In genomic region chr5:35648230-35648629, GRCm38 (mm10) we compare ENCODE assay signal across 26 mouse cellular contexts. TPM values are rescaled to one million over a fixed set of nuclear protein-coding genes. Genes with fewer than 3 reads are reported as not detected.
DNase-seq lines count a peak whose midpoint lies in the region; ATAC-seq and TF ChIP-seq lines count a peak whose summit lies in the region.
"Had no signal": no experiment of that assay in that cellular context is flagged by ENCODE, and none has a peak within 500 bp of the region (broad histone marks: within the 10 kb centered on the region; RNA-seq: fewer than 3 reads in every experiment).

No protein-coding gene starts in this region.

- no peak overlapping the region for H3K4me3 ChIP-seq in heart, adult 2 months
- H3K4me3 ChIP-seq in megakaryocyte, embryonic 14.5 days (replicated peaks), result peak overlapping the region; percentile 0
- no peak overlapping the region for H3K4me3 ChIP-seq in intestine, postnatal 0 days (ENCODE audit: low read depth, low read length)
- H3K4me3 ChIP-seq in forebrain, embryonic 10.5 days, result no peak overlapping the region
- H3K4me3 ChIP-seq: embryonic facial prominence, embryonic 12.5 days; heart, embryonic 10.5 days; heart, embryonic 15.5 days; limb, embryonic 10.5 days; limb, embryonic 15.5 days; liver, embryonic 13.5 days; midbrain, embryonic 12.5 days; myocyte; neural tube, embryonic 12.5 days had no signal

- no peak for TF ChIP-seq POLR2A in heart, adult 2 months (IDR thresholded peaks at IDR 0.05; ENCODE audit: insufficient read depth, low read depth, low read length)

- H3K4me2 ChIP-seq in intestine, postnatal 0 days (replicated peaks; ENCODE audit: low read depth), result no peak overlapping the region
- H3K4me2 ChIP-seq: embryonic facial prominence, embryonic 12.5 days; heart, embryonic 15.5 days; limb, embryonic 15.5 days; liver, embryonic 13.5 days; midbrain, embryonic 12.5 days; neural tube, embryonic 12.5 days had no signal

- peak in 1 of 2 experiments; percentile 48 for DNase-seq in heart, adult 2 months
- DNase-seq in heart, adult 9 months (ENCODE audit: low spot score in 2 of 2), result no peak
- DNase-seq in forebrain, embryonic 10.5 days (ENCODE audit: extremely low spot score, low spot score), result no peak
- DNase-seq: cerebellum, adult 11-12 months; cerebellum, adult 9-11 months; embryo, embryonic 11 days; kidney, adult 9 months; liver, embryonic 13.5 days; right cerebral cortex, postnatal 4 days; thymus, adult 2 months had no signal

- WGBS in heart, adult 2 months, result 57% methylated on average over 2 of the region's 2 CpGs
- WGBS in intestine, postnatal 0 days, result 54% methylated on average over 2 of the region's 2 CpGs
- WGBS in forebrain, embryonic 10.5 days, result 66% methylated on average over 2 of the region's 2 CpGs

- intact Hi-C loops in heart, adult 2 months (cut with DNase I), result no loop called here

- no peaks in the 10 kb centered on the region for H3K36me3 ChIP-seq in heart, adult 2 months (ENCODE audit: control insufficient read depth, insufficient read depth, low read length)
- no peaks in the 10 kb centered on the region for H3K36me3 ChIP-seq in megakaryocyte, embryonic 14.5 days (replicated peaks; ENCODE audit: low read length)
- H3K36me3 ChIP-seq in intestine, postnatal 0 days (ENCODE audit: control insufficient read depth, insufficient read depth), result no peaks in the 10 kb centered on the region
- H3K36me3 ChIP-seq in forebrain, embryonic 10.5 days (replicated peaks), result no peaks in the 10 kb centered on the region
- H3K36me3 ChIP-seq: embryonic facial prominence, embryonic 12.5 days; heart, embryonic 10.5 days; heart, embryonic 15.5 days; limb, embryonic 10.5 days; limb, embryonic 15.5 days; liver, embryonic 13.5 days; midbrain, embryonic 12.5 days; neural tube, embryonic 12.5 days had no signal

- no peak overlapping the region for H3K9ac ChIP-seq in heart, adult 2 months (ENCODE audit: low read depth, low read length)
- no peak overlapping the region for H3K9ac ChIP-seq in intestine, postnatal 0 days (ENCODE audit: low read depth, low read length)
- H3K9ac ChIP-seq: embryonic facial prominence, embryonic 12.5 days; heart, embryonic 15.5 days; limb, embryonic 15.5 days; liver, embryonic 13.5 days; midbrain, embryonic 12.5 days; neural tube, embryonic 12.5 days had no signal

- no peaks in the 10 kb centered on the region for H3K9me3 ChIP-seq in megakaryocyte, embryonic 14.5 days
- H3K9me3 ChIP-seq in intestine, postnatal 0 days (ENCODE audit: control insufficient read depth), result no peaks in the 10 kb centered on the region
- H3K9me3 ChIP-seq in forebrain, embryonic 10.5 days, result no peaks in the 10 kb centered on the region
- H3K9me3 ChIP-seq: embryonic facial prominence, embryonic 12.5 days; heart, embryonic 10.5 days; heart, embryonic 15.5 days; limb, embryonic 10.5 days; limb, embryonic 15.5 days; liver, embryonic 13.5 days; midbrain, embryonic 12.5 days; neural tube, embryonic 12.5 days had no signal

- peak overlapping the region; percentile 48 for H3K27ac ChIP-seq in heart, adult 2 months
- peak overlapping the region; percentile 17; the same call in 1 of the 2 replicates for H3K27ac ChIP-seq in intestine, postnatal 0 days (ENCODE audit: low read depth, low read length)
- no peak overlapping the region for H3K27ac ChIP-seq in forebrain, embryonic 10.5 days
- H3K27ac ChIP-seq: embryonic facial prominence, embryonic 12.5 days; heart, embryonic 10.5 days; heart, embryonic 15.5 days; limb, embryonic 10.5 days; limb, embryonic 15.5 days; liver, embryonic 13.5 days; midbrain, embryonic 12.5 days; neural tube, embryonic 12.5 days had no signal

- no peak for TF ChIP-seq CTCF in heart, adult 2 months (IDR thresholded peaks at IDR 0.05)
- TF ChIP-seq CTCF in intestine, postnatal 0 days (IDR thresholded peaks at IDR 0.05; ENCODE audit: low read depth), result no peak

- no peak for TF ChIP-seq EP300 in heart, adult 2 months (IDR thresholded peaks at IDR 0.05; ENCODE audit: insufficient read depth, low read depth, low read length)

- H3K4me1 ChIP-seq in heart, adult 2 months (ENCODE audit: control insufficient read depth, insufficient read depth, low read length), result peaks cover 9% of the 10 kb centered on the region
- H3K4me1 ChIP-seq in megakaryocyte, embryonic 14.5 days, result peaks cover 31% of the 10 kb centered on the region
- H3K4me1 ChIP-seq in intestine, postnatal 0 days (replicated peaks; ENCODE audit: control insufficient read depth, insufficient read depth, low read length), result no peaks in the 10 kb centered on the region; the same call in 1 of the 2 replicates
- H3K4me1 ChIP-seq in forebrain, embryonic 10.5 days, result peaks cover 6% of the 10 kb centered on the region; the same call in 1 of the 2 replicates
- H3K4me1 ChIP-seq: embryonic facial prominence, embryonic 12.5 days; liver, embryonic 13.5 days; midbrain, embryonic 12.5 days; neural tube, embryonic 12.5 days had no signal

- no peak for ATAC-seq in megakaryocyte, adult 5-6 weeks (ENCODE audit: poor library complexity, severe bottlenecking)
- ATAC-seq in intestine, postnatal 0 days, result no peak
- ATAC-seq in erythroblast, adult 5-6 weeks (replicated peaks; ENCODE audit: low FRiP score, poor library complexity, severe bottlenecking), result no peak
- ATAC-seq: CD4-positive, CD25-positive, alpha-beta regulatory T cell, adult 4 months; forebrain, embryonic 16.5 days; hindbrain, embryonic 16.5 days had no signal

- no peaks in the 10 kb centered on the region for H3K27me3 ChIP-seq in heart, adult 2 months (ENCODE audit: control insufficient read depth, insufficient read depth, low read length)
- H3K27me3 ChIP-seq in megakaryocyte, embryonic 14.5 days (replicated peaks), result peaks cover 64% of the 10 kb centered on the region
- H3K27me3 ChIP-seq in intestine, postnatal 0 days (replicated peaks; ENCODE audit: control insufficient read depth, insufficient read depth, low read length), result no peaks in the 10 kb centered on the region
- no peaks in the 10 kb centered on the region for H3K27me3 ChIP-seq in forebrain, embryonic 10.5 days (ENCODE audit: poor library complexity, severe bottlenecking)
- H3K27me3 ChIP-seq: embryonic facial prominence, embryonic 12.5 days; heart, embryonic 15.5 days; limb, embryonic 15.5 days; liver, embryonic 13.5 days; midbrain, embryonic 12.5 days; neural tube, embryonic 12.5 days had no signal

- no peaks in the 10 kb centered on the region for H3K79me2 ChIP-seq in heart, adult 2 months (replicated peaks; ENCODE audit: control insufficient read depth, insufficient read depth, low read length)

RNA-seq across cellular contexts. Expression of gene Htra3, which starts 31.4 kb away (rescaled TPM):
- 100 to 1,000 TPM; 101 to 102 TPM for total RNA-seq in heart, adult 2 months (2021)
- 130 and 147 TPM in 2 replicates for polyA plus RNA-seq in heart, adult 2 months (2012; rRNA removed)
- 1.2 and 1.9 TPM in 2 replicates for polyA plus RNA-seq in megakaryocyte, embryonic 14.5 days (2012; ENCODE audit: insufficient read depth, low replicate concordance)
- total RNA-seq in megakaryocyte, adult 5-6 weeks (2015), result 0.04 TPM in 1 of 2 replicates, not detected in the other
- not detected in 2 replicates for total RNA-seq in megakaryocyte, adult 5-6 weeks (2017)
- 24.5 and 25.5 TPM in 2 replicates for polyA plus RNA-seq in intestine, postnatal 0 days (2015; fragmentation: Nextera tagmentation; extraction: Ambion mirVana)
- total RNA-seq in erythroblast, adult 5-6 weeks (2015; ENCODE audit: low replicate concordance), result not detected in 2 replicates
- total RNA-seq in erythroblast, adult 5-6 weeks (2017; ENCODE audit: low replicate concordance), result not detected in 2 replicates
- polyA plus RNA-seq in forebrain, embryonic 10.5 days (2016; fragmentation: Nextera tagmentation; extraction: Ambion mirVana), result 3.1 and 3.6 TPM in 2 replicates
- total RNA-seq: megakaryocyte progenitor cell, adult 5-6 weeks had no signal
- polyA plus RNA-seq: CD4-positive, CD25-positive, alpha-beta regulatory T cell, adult 4 months had no signal
